Mouse (Mus musculus): ENCODE results near the gene Glul. TPM values are rescaled to one million over a fixed set of nuclear protein-coding genes. Genes with fewer than 3 reads are reported as not detected.

Glul gene
- polyA plus RNA-seq, 1 experiment from 2014 or later = 206 TPM

GRCm38 (mm10) chr1:153946971-153947370, 47.2 kb downstream of the Glul start:
- WGBS = 12% methylated on average over 7 of the region's 7 CpGs
- no peak overlapping the region for H3K4me2 ChIP-seq (replicated peaks)
- no peak overlapping the region for H3K27ac ChIP-seq
- no peak overlapping the region for H3K4me3 ChIP-seq (replicated peaks; ENCODE audit: low read length)
- DNase-seq (ENCODE audit: low spot score) (peak; percentile 38), ATAC-seq (ENCODE audit: low FRiP score) (no peak)
- peaks cover 10% of the 10 kb centered on the region for H3K4me1 ChIP-seq (replicated peaks; ENCODE audit: control insufficient read depth, insufficient read depth, low read length)
- H3K36me3 ChIP-seq (replicated peaks; ENCODE audit: control insufficient read depth, insufficient read depth) = no peaks in the 10 kb centered on the region
- no peaks in the 10 kb centered on the region for H3K27me3 ChIP-seq (ENCODE audit: control insufficient read depth, insufficient read depth, low read length)
- no peaks in the 10 kb centered on the region for H3K9me3 ChIP-seq (ENCODE audit: control insufficient read depth, low read length)
- H3K9ac ChIP-seq = no peak overlapping the region

- Histone ChIP-seq H3K9ac (no peak overlapping the region), H3K4me2 (replicated peaks) (no peak overlapping the region), H3K9me3 (ENCODE audit: control insufficient read depth, low read length) (no peaks in the 10 kb centered on the region), H3K36me3 (replicated peaks; ENCODE audit: control insufficient read depth, insufficient read depth) (no peaks in the 10 kb centered on the region), H3K27me3 (ENCODE audit: control insufficient read depth, insufficient read depth, low read length) (no peaks in the 10 kb centered on the region), H3K4me1 (replicated peaks; ENCODE audit: control insufficient read depth, insufficient read depth, low read length) (peaks cover 10% of the 10 kb centered on the region), H3K27ac (no peak overlapping the region), H3K4me3 (replicated peaks; ENCODE audit: low read length) (no peak overlapping the region)
- WGBS = 94% methylated on average over 6 of the region's 6 CpGs
- DNase-seq (ENCODE audit: low spot score) (no peak), ATAC-seq (ENCODE audit: low FRiP score) (no peak)
Observed at GRCm38 (mm10) chr1:153947837-153948236, 48.1 kb downstream of the Glul start.

GRCm38 (mm10) chr1:153953232-153953631, 53.5 kb downstream of the Glul start:
- 92% methylated on average over 9 of the region's 9 CpGs for WGBS
- no peak overlapping the region for H3K4me2 ChIP-seq (replicated peaks)
- H3K27ac ChIP-seq = no peak overlapping the region
- DNase-seq (ENCODE audit: low spot score) (no peak), ATAC-seq (ENCODE audit: low FRiP score) (no peak)
- no peak overlapping the region for H3K9ac ChIP-seq
- no peak overlapping the region for H3K4me3 ChIP-seq (replicated peaks; ENCODE audit: low read length)
- H3K4me1 ChIP-seq (replicated peaks; ENCODE audit: control insufficient read depth, insufficient read depth, low read length) = no peaks in the 10 kb centered on the region
- no peaks in the 10 kb centered on the region for H3K9me3 ChIP-seq (ENCODE audit: control insufficient read depth, low read length)
- no peaks in the 10 kb centered on the region for H3K27me3 ChIP-seq (ENCODE audit: control insufficient read depth, insufficient read depth, low read length)
- H3K36me3 ChIP-seq (replicated peaks; ENCODE audit: control insufficient read depth, insufficient read depth) = no peaks in the 10 kb centered on the region

GRCm38 (mm10) chr1:153953797-153954196, 54.1 kb downstream of the Glul start:
- H3K4me1 ChIP-seq (replicated peaks; ENCODE audit: control insufficient read depth, insufficient read depth, low read length) = no peaks in the 10 kb centered on the region
- WGBS = 69% methylated on average over 6 of the region's 6 CpGs
- DNase-seq (ENCODE audit: low spot score) = no peak
- no peak for ATAC-seq (ENCODE audit: low FRiP score)
- no peaks in the 10 kb centered on the region for H3K9me3 ChIP-seq (ENCODE audit: control insufficient read depth, low read length)
- H3K4me3 ChIP-seq (replicated peaks; ENCODE audit: low read length) = no peak overlapping the region
- no peaks in the 10 kb centered on the region for H3K36me3 ChIP-seq (replicated peaks; ENCODE audit: control insufficient read depth, insufficient read depth)
- H3K9ac ChIP-seq = no peak overlapping the region
- no peaks in the 10 kb centered on the region for H3K27me3 ChIP-seq (ENCODE audit: control insufficient read depth, insufficient read depth, low read length)
- no peak overlapping the region for H3K4me2 ChIP-seq (replicated peaks)
- H3K27ac ChIP-seq = no peak overlapping the region

GRCm38 (mm10) chr1:153957850-153958249, 58.1 kb downstream of the Glul start:
- H3K9ac ChIP-seq = no peak overlapping the region
- DNase-seq (ENCODE audit: low spot score) = no peak
- WGBS = 33% methylated on average over 1 of the region's 1 CpGs
- no peak overlapping the region for H3K4me3 ChIP-seq (replicated peaks; ENCODE audit: low read length)
- H3K4me2 ChIP-seq (replicated peaks) = no peak overlapping the region
- no peaks in the 10 kb centered on the region for H3K27me3 ChIP-seq (ENCODE audit: control insufficient read depth, insufficient read depth, low read length)
- H3K4me1 ChIP-seq (replicated peaks; ENCODE audit: control insufficient read depth, insufficient read depth, low read length) = no peaks in the 10 kb centered on the region
- no peak for ATAC-seq (ENCODE audit: low FRiP score)
- H3K27ac ChIP-seq = no peak overlapping the region
- H3K9me3 ChIP-seq (ENCODE audit: control insufficient read depth, low read length) = no peaks in the 10 kb centered on the region
- H3K36me3 ChIP-seq (replicated peaks; ENCODE audit: control insufficient read depth, insufficient read depth) = no peaks in the 10 kb centered on the region

Small RNA genes within 50 kb of the gene (microRNA-seq; reads per million reads assigned to microRNA genes)
- 13.6 reads per million, percentile 32 among the genes with 10 or more reads in this experiment for gene Mir8114

Other genes starting within 250 kb of the Glul start
- 16.4 and 19.7 TPM in 2 replicates for gene Rgs8, start 246.9 kb upstream of the Glul start, polyA plus RNA-seq (2014; fragmentation: Nextera tagmentation; extraction: Ambion mirVana)
- 6.5 and 6.8 TPM in 2 replicates for gene Rgs16, start 159.6 kb upstream of the Glul start, polyA plus RNA-seq (2014; fragmentation: Nextera tagmentation; extraction: Ambion mirVana)
- gene Rnasel, start 150.5 kb upstream of the Glul start, polyA plus RNA-seq (2014; fragmentation: Nextera tagmentation; extraction: Ambion mirVana) = 37.2 and 40.9 TPM in 2 replicates
- 0.13 and 0.16 TPM in 2 replicates for gene Rgsl1, start 55.8 kb upstream of the Glul start, polyA plus RNA-seq (2014; fragmentation: Nextera tagmentation; extraction: Ambion mirVana)
- gene Teddm1b, start 25.6 kb upstream of the Glul start, polyA plus RNA-seq (2014; fragmentation: Nextera tagmentation; extraction: Ambion mirVana) = 0.25 and 0.51 TPM in 2 replicates
- not detected in 2 replicates for gene Teddm1a, start 8.2 kb upstream of the Glul start, polyA plus RNA-seq (2014; fragmentation: Nextera tagmentation; extraction: Ambion mirVana)
- gene Teddm2, start 284 bp downstream of the Glul start, polyA plus RNA-seq (2014; fragmentation: Nextera tagmentation; extraction: Ambion mirVana) = 0.98 and 1.4 TPM in 2 replicates

All from hindbrain, embryonic 14.5 days (tissue).